Mouse (Mus musculus): ENCODE results near the gene Nbeal2. TPM values are rescaled to one million over a fixed set of nuclear protein-coding genes. Genes with fewer than 3 reads are reported as not detected.

Nbeal2 gene
- 17.1 and 41.5 TPM in 2 replicates for polyA plus RNA-seq (2012; rRNA removed; ENCODE audit: low replicate concordance)

GRCm38 (mm10) chr9:110653655-110654461 is at the start of gene Nbeal2:
Gene Nbeal2, minus strand, starts transcription at chr9:110654161.

DNA sequence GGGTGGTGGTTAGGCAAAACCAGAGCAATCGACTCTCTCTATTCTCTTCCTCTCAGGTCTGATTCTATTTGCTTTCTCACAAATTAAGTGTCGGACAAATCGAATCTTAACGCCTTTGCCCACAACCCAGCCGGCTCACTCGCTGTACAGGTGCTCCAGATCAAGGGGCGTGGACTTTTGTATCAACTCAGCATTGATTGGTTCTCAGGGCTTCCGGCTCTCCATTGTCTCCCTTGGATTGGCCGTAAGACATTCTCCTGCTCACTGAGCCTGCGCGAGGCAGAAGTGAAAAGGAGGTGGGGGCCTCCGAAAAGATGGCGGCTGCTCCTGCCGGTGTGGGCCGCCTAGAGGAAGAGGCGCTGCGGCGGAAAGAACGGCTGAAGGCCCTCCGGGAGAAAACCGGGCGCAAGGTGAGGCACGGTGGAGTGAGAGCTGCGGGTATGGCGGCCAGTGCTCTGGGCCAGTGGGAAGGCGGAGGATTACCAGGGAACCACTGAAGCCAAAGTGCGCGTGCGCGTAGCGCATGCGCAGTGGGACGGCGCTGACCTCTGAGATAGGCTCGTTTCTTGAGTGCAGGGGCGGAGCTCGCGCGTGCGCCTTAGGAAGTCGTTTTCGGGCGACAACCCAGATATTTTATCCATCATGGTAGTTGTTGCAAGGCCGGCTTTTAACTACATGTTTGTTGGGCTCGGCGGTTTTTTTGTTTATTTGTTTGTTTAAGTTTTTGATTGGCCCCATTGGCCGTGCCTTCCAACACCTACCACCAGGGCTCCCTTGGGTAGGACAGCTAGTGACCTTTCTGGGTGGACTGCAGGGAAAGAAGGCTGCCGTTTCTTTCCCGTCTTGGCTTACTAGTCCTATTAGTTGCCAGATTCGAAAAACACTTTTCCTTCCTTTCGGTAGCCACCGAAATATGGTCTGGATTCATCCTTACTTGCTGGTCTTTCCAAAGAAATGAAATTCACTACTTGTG is 2.6 kb upstream of the Nbeal2 start, which contains the start of gene Ccdc12:
Gene Ccdc12 (plus strand): TSS at position 255 of the 973 bp plus-strand sequence.

GRCm38 (mm10) chr9:110624361-110625166 is 29.4 kb downstream of the Nbeal2 start, which contains the start of gene Nradd:
Gene Nradd, minus strand, starts transcription at chr9:110624452.

Other genes starting within 250 kb of the Nbeal2 start
- 39.1 and 41.0 TPM in 2 replicates for gene Ptpn23, start 245.9 kb downstream of the Nbeal2 start, polyA plus RNA-seq (2012; rRNA removed; ENCODE audit: low replicate concordance)
- not detected in 2 replicates for gene Ngp, start 234.4 kb downstream of the Nbeal2 start, polyA plus RNA-seq (2012; rRNA removed; ENCODE audit: low replicate concordance)
- gene Klhl18, start 177.5 kb downstream of the Nbeal2 start, polyA plus RNA-seq (2012; rRNA removed; ENCODE audit: low replicate concordance) = 9.8 and 10.6 TPM in 2 replicates
- gene Kif9, start 177.2 kb downstream of the Nbeal2 start, polyA plus RNA-seq (2012; rRNA removed; ENCODE audit: low replicate concordance) = 0.05 and 0.74 TPM in 2 replicates
- gene Setd2, start 121.6 kb downstream of the Nbeal2 start, polyA plus RNA-seq (2012; rRNA removed; ENCODE audit: low replicate concordance) = 17.3 and 19.2 TPM in 2 replicates
- gene Nradd, start 29.7 kb downstream of the Nbeal2 start, polyA plus RNA-seq (2012; rRNA removed; ENCODE audit: low replicate concordance) = 3.7 and 4.2 TPM in 2 replicates
- 54.2 and 81.1 TPM in 2 replicates for gene Ccdc12, start 2.3 kb upstream of the Nbeal2 start, polyA plus RNA-seq (2012; rRNA removed; ENCODE audit: low replicate concordance)
- not detected in 2 replicates for gene Myl3, start 87.7 kb upstream of the Nbeal2 start, polyA plus RNA-seq (2012; rRNA removed; ENCODE audit: low replicate concordance)
- 8.9 and 9.3 TPM in 2 replicates for gene Pth1r, start 93.0 kb upstream of the Nbeal2 start, polyA plus RNA-seq (2012; rRNA removed; ENCODE audit: low replicate concordance)
- not detected in 2 replicates for gene Prss42, start 144.0 kb upstream of the Nbeal2 start, polyA plus RNA-seq (2012; rRNA removed; ENCODE audit: low replicate concordance)
- gene Prss44, start 159.8 kb upstream of the Nbeal2 start, polyA plus RNA-seq (2012; rRNA removed; ENCODE audit: low replicate concordance) = not detected in 2 replicates
- gene Prss43, start 172.5 kb upstream of the Nbeal2 start, polyA plus RNA-seq (2012; rRNA removed; ENCODE audit: low replicate concordance) = not detected in 2 replicates
- gene Prss45, start 180.4 kb upstream of the Nbeal2 start, polyA plus RNA-seq (2012; rRNA removed; ENCODE audit: low replicate concordance) = not detected in 2 replicates
- gene Prss46, start 190.3 kb upstream of the Nbeal2 start, polyA plus RNA-seq (2012; rRNA removed; ENCODE audit: low replicate concordance) = not detected in 2 replicates
- gene Prss50, start 203.8 kb upstream of the Nbeal2 start, polyA plus RNA-seq (2012; rRNA removed; ENCODE audit: low replicate concordance) = 0.18 TPM in 1 of 2 replicates, not detected in the other
- gene Als2cl, start 225.7 kb upstream of the Nbeal2 start, polyA plus RNA-seq (2012; rRNA removed; ENCODE audit: low replicate concordance) = 10.9 and 41.2 TPM in 2 replicates
- gene Tmie, start 226.0 kb upstream of the Nbeal2 start, polyA plus RNA-seq (2012; rRNA removed; ENCODE audit: low replicate concordance) = 1.4 and 3.2 TPM in 2 replicates

Measured in duodenum, adult 2 months (tissue).